Mouse (Mus musculus) frontal cortex, adult (tissue): ENCODE measurements around the gene Tpk1.
"Not testable (repeated sequence)": the region's sequence is repeated elsewhere in the genome, so short reads cannot be mapped to it uniquely, and the experiment has no call there.

Source experiments
- ATAC-seq: cut with Nextera tagmentation; 2 replicates; pipeline ENCODE4 v1.9.2; 2017; ENCODE audit warnings: mild to moderate bottlenecking, moderate library complexity, mixed read lengths; ENCODE audit not compliant: low TSS enrichment

The Tpk1 gene

GRCm38 (mm10) chr6:43640621-43641020 is 25.5 kb downstream of the Tpk1 start:
- ATAC-seq: no peak

GRCm38 (mm10) chr6:43638865-43639264 is 27.2 kb downstream of the Tpk1 start:
- ATAC-seq: no peak

DNA sequence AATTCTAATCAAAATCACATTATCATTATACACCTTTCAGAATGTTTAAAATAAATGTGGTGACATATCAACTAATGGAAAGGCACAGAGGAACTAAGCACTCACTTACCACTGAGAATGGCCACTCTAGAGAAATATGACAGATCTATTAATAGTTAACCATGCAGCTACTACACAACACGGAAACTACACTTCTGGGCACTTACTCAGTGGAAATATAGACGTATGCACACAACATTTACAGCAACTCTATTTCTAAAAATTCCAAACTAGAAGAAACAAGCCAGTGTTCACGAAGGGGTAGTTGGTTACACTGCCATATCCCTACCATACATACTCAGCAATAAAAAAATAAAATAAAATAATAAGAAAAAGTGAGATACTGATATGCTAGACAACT is 28.0 kb downstream of the Tpk1 start:
- no peak for ATAC-seq

- ATAC-seq: no peak
These were observed 29.0 kb downstream of the Tpk1 start for GRCm38 (mm10) chr6:43636980-43637638.

DNA sequence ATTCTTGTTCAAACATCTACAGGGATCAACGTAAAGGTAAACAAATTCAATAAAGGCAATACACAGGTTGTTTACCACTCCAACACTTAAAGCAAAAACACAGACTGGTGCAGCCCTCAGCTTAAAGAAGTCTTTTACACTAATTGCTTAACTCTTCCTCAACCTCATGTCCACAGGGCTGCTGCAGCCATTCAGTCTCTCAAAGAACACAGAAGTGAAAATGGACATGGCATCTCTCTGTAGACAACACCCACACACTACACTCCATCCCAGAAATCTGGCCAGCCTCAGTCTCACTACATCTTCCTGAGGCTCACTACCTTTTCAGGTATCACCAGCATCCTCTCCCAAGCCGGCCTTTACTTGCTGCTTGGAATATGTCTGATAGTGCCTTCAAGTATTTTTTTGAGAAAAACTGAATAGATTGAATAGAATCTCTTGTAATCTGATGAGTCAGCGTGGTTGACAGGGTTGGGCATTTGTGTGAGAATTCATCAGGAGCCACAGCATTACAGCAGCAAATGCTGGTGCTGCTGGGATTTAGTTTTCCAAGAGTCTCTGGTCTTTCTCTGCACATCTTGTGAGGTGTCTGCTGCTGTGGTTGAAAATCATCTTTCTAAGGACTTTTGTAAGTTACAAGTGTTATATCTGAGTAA is 32.6 kb downstream of the Tpk1 start:
- no peak for ATAC-seq

GRCm38 (mm10) chr6:43632871-43633270 is 33.2 kb downstream of the Tpk1 start:
- no peak for ATAC-seq

DNA sequence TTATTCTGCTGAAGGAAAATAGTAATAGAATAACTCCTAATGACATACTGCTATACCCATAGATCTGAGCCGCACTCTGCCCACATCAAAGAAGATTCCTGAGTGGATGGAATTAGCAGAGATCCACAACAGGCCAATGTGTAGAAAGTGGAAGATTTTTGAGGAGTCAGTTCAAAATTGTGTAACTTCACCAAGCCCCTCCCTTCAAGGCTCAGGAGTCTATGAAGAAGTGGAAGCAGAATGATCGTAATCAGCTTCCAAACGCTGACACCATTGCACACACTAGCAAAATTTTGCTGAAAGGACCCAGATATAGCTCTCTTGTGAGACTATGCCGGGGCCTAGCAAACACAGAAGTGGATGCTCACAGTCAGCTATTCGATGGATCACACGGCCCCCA is 42.6 kb downstream of the Tpk1 start:
- ATAC-seq: not testable (repeated sequence)

- ATAC-seq: peak; percentile 62
These were observed 46.8 kb downstream of the Tpk1 start for GRCm38 (mm10) chr6:43619258-43619657.

DNA sequence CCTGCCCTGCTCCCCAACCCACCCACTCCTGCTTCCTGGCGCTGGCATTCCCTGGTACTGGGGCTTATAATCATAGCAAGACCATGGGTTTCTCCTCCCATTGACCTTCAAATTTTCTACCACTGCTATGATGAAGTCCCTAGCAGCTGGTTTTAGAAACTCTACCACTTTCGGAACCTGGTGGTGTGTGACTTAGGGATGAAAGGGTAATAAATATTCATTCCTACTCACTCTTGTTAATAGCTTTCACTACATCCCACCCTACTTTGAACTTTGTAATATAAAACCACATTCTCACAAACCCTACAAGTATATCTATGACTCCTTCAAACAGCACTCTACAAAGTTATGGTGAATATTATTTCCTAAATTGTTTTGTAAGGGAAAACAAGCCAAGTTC is 54.3 kb downstream of the Tpk1 start:
- ATAC-seq: no peak

DNA sequence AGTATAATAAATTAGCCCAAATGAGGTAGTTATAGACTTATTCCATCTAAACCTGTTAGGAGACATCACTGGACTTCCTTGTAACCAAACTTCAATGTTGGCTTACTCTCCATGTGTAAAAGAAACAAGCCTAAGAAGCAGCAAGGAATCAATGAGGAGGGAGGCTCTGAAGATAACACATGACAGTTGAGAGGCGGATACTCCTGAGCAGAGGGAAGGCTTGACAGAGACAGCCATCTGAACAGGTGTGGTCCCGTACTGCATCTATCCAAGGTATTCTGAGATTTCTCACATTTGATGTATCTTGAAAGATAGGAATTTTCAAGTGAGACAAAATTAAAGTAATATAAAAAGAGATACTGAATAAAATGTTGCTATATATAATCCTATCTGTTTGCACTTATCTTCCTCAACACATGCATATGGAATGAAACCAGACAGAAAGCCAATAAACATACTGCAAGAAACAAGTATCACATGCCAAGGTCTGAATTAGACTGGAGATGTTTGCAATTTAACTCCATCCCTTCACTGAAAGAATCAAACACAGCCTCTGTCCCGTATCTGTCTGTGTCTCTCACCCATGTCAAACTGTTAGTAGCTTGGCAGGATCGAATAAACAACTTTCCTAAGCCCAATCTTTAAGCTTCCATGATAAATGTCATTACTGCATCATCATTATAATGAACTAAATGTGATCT is 75.1 kb downstream of the Tpk1 start:
- ATAC-seq: peak; percentile 62; the same call in 1 of the 2 replicates

DNA sequence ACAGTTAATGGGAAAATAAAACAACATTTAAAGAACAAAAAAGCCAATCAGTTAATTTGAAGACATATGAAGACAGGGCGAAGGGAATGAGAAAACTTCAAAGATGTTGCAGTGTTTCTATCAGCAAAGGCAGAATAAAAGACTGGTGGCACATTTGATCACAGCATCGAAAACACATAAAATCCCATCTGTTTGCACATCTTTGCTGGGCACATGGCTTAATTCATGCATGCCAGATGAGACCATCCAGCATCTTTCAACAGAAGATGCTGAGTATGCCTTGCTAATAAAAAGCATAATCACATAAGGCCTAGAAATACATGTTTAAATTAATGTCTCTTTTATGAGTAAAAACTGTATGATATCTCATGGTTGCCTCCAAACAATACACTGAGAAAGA is 80.8 kb downstream of the Tpk1 start:
- ATAC-seq: peak; percentile 62

DNA sequence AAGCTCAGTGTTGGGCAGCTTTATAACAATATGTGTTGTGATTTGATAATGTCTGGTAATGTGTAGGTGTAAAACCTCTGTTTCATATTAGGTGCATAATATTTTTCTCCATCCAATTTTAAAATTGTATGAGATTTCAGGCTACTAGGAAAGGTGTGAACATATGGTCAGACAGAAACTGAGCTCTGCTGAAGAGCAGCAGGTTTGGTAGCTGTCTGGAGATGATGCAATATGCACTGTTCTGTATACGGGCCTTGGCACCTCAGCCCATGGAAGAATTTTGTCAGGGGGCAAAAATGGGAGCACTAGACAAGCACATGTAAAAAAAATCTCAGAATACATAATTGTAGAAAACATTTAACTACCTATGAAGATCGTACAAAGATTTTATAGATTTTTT is 84.3 kb downstream of the Tpk1 start:
- ATAC-seq: peak; percentile 75

DNA sequence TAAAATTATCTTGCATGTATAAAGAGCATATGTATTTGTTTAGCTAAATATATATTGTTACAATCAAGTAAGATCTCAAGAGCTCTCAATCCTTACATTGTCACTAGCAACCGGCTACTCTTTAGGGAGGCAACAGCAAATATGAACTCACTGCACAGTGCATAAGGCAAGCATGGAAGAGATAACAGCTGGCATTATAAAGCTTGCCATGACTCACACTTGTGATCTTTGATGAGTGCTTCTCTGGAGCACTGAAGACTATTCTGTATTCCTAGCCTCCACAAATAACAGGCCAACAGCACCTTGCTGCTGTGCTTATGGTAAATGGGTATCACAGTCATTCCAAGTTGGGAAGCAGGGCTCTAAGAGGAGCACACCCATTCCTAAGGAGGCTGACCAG is 98.2 kb downstream of the Tpk1 start:
- ATAC-seq: peak; percentile 98

- no peak for ATAC-seq
These were observed 103.6 kb downstream of the Tpk1 start for GRCm38 (mm10) chr6:43562474-43562873.

- no peak for ATAC-seq
These were observed 114.7 kb downstream of the Tpk1 start for GRCm38 (mm10) chr6:43551410-43551809.

- no peak for ATAC-seq
These were observed 119.5 kb downstream of the Tpk1 start for GRCm38 (mm10) chr6:43546537-43546936.

DNA sequence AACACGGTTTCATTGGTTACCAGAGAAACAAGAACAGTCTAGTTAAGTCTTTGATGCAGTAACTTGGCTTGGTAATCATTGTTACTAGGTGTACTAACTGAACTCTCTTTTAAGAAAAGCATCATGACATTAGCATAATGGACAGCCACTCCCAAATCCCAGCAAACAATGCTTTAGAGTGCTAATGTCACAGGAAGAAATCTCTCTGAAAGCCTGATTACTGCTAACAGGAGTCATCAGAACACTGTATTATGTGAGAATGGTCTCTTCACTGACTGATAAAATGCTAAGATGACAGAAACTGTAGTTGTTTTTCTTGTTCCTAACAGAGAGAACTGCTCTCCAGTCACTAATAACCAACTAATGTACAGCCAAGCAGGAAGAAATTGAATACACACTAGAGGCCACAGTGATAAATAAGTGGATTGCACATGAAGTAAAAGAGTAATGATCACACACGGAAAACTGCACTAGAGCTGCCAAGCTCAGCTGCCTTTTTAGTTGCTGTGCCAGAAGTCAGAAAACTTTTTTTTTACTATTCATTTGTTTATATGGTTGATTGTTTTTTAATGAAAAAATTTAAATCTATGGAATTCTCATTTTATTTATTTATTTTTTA is 128.7 kb downstream of the Tpk1 start:
- no peak for ATAC-seq

DNA sequence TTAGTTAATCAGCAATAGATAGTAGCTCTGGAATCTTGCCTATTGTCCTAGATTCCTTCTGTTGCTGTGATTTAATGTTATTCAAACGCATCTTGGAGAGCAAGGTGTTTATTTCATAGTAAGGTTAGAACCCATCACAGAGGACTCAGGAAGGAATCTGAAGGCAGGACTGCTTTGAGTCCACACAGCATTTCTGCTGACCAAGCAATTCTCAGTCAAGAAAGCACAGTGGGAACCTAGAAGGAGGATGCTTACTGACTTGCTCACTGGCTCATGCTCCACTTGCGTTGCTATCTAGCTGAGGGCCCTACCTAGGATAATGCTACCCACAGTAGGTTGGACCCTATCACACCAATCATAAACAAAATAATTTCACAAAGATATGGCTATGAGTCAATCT is 130.6 kb downstream of the Tpk1 start:
- no peak for ATAC-seq

DNA sequence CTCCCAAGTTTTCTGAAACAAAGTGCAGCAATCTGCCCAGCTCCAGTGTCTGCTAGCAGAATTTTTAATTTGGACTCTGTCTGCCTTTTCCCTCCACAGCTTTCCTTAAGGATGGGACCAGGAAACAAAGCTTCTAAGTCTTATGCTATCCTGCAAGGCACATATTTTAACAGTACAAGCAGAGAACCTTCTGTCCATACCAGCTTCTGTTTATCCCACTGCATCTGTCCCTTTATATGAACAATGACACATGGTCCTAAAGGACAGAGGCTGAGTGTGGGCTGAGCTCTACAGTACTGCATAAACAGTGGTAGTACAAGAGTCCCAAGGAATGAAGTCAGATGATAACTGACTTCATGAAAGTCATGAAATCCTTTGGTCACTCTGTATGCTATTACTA is 132.8 kb downstream of the Tpk1 start:
- peak; percentile 87 for ATAC-seq

GRCm38 (mm10) chr6:43532822-43533221 is 133.3 kb downstream of the Tpk1 start:
- ATAC-seq: no peak

DNA sequence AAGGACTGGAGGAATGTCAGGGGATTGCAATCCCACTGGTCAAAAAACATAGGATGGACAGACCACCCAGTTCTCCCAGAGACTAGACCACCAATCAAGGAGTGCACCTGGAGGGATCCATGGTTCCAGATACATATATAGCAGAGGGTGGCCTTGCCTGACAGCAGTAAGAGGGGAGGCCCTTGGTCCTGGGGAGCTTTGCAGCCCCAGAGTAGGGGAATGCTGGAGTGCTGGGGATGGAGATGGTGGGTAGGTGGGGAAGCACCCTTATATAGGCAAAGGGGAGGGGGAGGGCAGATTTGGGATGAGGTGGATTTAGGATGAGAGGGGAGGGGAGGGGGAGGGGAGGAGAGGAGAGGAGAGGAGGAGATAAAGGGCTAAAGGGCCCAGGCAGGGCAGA is 134.1 kb downstream of the Tpk1 start:
- no peak for ATAC-seq

DNA sequence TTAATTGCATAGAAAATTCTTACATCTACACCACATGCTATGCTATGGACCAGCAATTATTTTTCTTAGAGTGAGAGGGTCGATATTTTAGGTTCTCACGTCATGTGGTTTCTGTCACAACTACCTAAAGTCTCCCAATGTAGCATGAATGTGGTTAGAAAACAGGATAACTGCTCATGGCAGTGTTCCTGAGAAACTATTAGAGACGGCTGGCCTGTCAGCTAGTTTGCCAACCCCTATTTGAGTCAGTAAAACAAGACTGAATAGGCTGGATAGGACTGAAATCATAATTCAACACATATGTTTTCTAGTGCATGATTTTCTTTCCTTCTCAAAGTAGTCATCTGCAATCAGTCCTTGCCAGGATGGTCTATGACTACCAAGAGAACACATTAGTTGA is 137.1 kb downstream of the Tpk1 start:
- ATAC-seq: no peak

DNA sequence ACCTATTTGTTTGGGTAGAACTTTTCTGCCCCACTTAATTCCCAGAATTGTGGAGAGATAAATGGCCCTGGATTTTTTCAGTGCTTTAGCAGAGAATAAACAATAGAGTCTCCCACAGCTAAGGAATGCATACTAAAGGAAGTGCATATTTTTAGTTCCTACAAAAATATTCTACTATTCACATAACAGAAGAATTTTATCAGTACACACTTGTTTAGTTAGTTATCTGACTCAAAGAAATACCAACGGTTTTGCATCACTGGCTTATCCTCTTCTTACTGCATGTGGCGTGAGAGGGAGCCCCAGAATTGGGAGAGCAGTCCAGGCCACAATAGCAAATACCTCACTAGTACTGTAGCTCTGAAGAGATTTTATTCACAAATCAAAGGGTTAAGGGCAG is 141.1 kb downstream of the Tpk1 start:
- no peak for ATAC-seq
